Mouse (Mus musculus) heart, postnatal 14 days (tissue): ENCODE data around the gene Gabpa. TPM values are rescaled to one million over a fixed set of nuclear protein-coding genes. Genes with fewer than 3 reads are reported as not detected.

Experiments used
- DNase-seq, 2 experiments: peaks; one replicate each; pipeline ENCODE4 v3.0.0; 2021 to 2022
- intact Hi-C: fragments of 180-260 bp; cut with DNase I; formaldehyde crosslinking; loops from one replicate; pipeline ENCODE4 v1.15.1; 2025
- long read RNA-seq, 2 experiments: library from polyadenylated mRNA; stranded (forward); transcript quantifications; one replicate each; pipeline ENCODE4 v2.0.0; 2021
- total RNA-seq, 2 experiments: library from RNA; stranded (reverse); gene quantifications; 2 replicates each; pipeline ENCODE4 v1.2.3; 2021

Gabpa gene
- total RNA-seq = 10 to 100 TPM; 41.5 to 43.8 TPM
- long read RNA-seq, experiment 1, full-length matches to known transcripts = 26 of 30 reads
- long read RNA-seq, experiment 1, partial matches to known transcripts = 2 of 30 reads
- long read RNA-seq, experiment 1, other reads (novel, unspliced or antisense) = 2 of 30 reads
- long read RNA-seq, experiment 2, full-length matches to known transcripts = 40 of 42 reads
- long read RNA-seq, experiment 2, partial matches to known transcripts = 0 of 42 reads
- long read RNA-seq, experiment 2, other reads (novel, unspliced or antisense) = 2 of 42 reads

- intact Hi-C loops = loop anchor here (5.0 kb wide), 2 partner anchors 63 to 98 kb away; partner anchors contain the start of genes Jam2 and Mrpl39
- peak; percentile 89 to 90 for DNase-seq
Measured at GRCm38 (mm10) chr16:84834745-84835440, at the start of gene Gabpa. Gabpa (plus strand) TSS chr16:84834925.

DNA sequence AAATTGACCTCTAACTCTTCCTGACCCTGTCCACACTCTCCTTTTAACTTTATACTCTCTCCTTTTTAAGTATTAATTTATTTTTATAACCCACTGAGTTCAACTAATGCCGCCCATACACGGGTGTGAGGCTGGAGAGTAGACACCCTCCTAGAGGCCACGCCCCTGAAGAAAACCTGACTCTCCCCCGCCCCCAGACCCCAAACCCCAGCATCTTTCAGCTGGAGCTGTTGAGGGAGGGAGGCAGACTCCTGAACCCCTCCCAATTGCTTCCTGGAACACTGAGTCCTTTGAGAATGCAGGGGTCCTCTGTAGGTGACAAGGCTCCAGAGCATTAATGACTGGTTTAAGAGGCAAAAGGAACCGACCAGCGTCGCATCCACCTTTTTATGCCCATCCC, 49.8 kb upstream of the Gabpa start:
- no peak for DNase-seq
- intact Hi-C loops = no loop called here

DNA sequence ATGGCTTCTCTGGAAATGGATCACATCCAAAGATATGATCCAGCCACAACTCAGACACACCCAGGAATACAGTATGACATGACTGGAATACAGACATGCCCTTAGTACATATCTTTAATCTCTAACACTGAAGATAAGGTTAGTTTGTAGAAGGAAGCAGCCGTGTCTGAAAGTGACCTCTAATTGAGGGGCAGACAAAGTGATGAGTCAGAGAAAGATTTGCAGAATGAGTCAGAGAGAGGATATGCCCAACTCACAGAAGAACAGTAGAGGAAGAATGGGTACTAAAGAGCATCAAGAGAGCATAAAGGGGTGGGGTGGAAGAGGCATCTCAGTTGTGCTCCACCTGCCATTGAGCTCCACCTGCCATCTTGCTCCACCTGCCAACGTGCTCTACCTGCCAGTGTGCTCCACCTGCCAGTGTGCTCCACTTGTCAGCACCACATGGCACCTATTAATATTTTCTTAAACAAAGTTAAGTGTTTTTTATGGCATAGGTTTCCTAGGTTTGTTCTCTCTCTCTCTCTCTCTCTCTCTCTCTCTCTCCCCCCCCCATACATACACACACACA, 44.0 kb upstream of the Gabpa start:
- DNase-seq = no peak
- intact Hi-C loops = no loop called here

GRCm38 (mm10) chr16:84793401-84793800, 41.3 kb upstream of the Gabpa start:
- DNase-seq = no peak
- intact Hi-C loops = no loop called here

- intact Hi-C loops = no loop called here
- no peak for DNase-seq
Measured at GRCm38 (mm10) chr16:84795337-84795736, 39.4 kb upstream of the Gabpa start.

DNA sequence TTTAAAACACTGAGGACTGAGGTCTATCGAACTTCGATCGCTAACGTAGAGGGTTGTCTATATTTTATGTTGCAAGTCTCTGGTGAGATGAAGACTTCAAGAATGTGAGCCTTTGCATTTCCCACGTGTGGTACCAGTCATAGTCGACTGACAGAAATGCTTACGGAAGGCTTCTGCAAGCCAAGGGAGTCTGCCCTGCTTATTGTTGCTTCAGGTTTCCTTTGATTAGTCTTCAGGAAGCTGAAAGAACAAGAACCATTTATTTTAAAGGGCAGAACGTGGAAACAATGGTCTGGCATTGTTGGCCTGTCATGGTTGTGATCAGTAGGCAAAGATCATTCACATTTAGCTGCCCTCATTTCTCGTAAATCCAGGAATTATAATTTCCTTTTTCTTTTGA, 38.0 kb upstream of the Gabpa start:
- no peak for DNase-seq
- intact Hi-C loops = no loop called here

GRCm38 (mm10) chr16:84800038-84800437, 34.7 kb upstream of the Gabpa start:
- DNase-seq = no peak
- intact Hi-C loops = no loop called here

- DNase-seq = peak; percentile 73 to 79
- intact Hi-C loops = no loop called here
Measured at GRCm38 (mm10) chr16:84802217-84802616, 32.5 kb upstream of the Gabpa start.

- no peak for DNase-seq
- intact Hi-C loops = no loop called here
Measured at GRCm38 (mm10) chr16:84804866-84805265, 29.9 kb upstream of the Gabpa start.

- intact Hi-C loops = no loop called here
- DNase-seq = no peak
Measured at GRCm38 (mm10) chr16:84806175-84806574, 28.6 kb upstream of the Gabpa start.

DNA sequence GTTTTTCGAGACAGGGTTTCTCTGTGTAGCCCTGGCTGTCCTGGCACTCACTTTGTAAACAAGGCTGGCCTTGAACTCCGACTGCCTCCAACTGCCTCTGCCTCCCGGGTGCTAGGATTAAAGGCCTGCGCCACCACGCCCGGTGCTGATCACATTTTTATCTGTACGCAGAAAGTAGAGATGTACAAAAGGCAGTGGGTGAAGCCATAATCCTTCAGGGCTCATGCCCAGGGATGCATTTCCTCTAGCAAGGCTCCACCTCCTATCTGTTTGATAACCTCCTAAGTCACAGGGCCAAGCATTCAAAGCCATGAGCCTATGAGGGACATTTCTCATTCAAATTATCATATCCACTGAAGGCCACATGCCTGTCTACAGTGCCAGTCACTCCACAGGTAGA, 26.9 kb upstream of the Gabpa start:
- DNase-seq = no peak
- intact Hi-C loops = no loop called here

DNA sequence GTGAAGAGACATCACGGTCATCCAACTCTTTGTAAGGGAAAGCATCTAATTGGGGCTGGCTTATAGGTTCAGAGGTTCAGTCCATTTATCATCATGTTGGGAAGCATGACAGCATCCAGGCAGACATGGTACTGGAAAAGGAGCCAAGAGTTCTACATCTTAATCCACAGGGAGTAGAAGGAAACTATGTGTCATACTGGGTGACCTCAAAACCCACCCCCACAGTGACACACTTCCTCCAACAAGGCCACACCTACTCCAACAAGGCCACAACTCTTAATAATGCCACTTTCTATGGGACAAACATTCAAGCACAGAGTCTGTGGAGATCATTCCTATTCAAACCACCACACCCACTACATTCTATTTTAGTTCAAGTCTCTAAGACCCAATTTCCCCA, 24.5 kb upstream of the Gabpa start:
- DNase-seq = no peak
- intact Hi-C loops = no loop called here

GRCm38 (mm10) chr16:84813852-84814251, 20.9 kb upstream of the Gabpa start:
- intact Hi-C loops = no loop called here
- no peak for DNase-seq

GRCm38 (mm10) chr16:84814511-84814910, 20.2 kb upstream of the Gabpa start:
- intact Hi-C loops = no loop called here
- DNase-seq = no peak

GRCm38 (mm10) chr16:84817423-84817822, 17.3 kb upstream of the Gabpa start:
- intact Hi-C loops = loop anchor here (1.0 kb wide), 1 partner anchor 82 kb away; the partner anchor contains the start of gene Mrpl39
- peak in 1 of 2 experiments; percentile 50 for DNase-seq

DNA sequence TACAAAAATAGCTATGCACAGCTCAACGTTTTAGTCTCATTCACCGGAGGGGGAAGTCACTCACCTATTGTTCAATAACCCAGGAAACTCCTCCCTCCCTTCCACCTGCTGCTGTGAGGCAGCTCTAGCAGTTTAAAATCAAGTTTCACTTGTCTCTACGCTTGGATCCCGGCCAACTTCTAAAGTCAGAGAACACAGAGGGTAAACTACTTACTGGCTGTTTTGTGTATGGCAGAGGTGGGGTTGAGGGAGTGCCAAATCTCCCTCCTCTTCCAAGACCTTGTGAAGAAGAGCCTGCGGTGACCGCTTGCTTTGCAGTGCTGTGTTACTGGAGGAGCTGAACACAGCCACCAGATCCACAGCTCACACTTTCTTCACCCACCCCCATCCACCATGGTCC, 9.7 kb upstream of the Gabpa start:
- intact Hi-C loops = no loop called here
- DNase-seq = peak; percentile 69 to 73

GRCm38 (mm10) chr16:84831696-84832095, 3.0 kb upstream of the Gabpa start:
- intact Hi-C loops = loop anchor here (5.0 kb wide), 1 partner anchor 59 kb away; the partner anchor contains the start of gene Jam2

DNA sequence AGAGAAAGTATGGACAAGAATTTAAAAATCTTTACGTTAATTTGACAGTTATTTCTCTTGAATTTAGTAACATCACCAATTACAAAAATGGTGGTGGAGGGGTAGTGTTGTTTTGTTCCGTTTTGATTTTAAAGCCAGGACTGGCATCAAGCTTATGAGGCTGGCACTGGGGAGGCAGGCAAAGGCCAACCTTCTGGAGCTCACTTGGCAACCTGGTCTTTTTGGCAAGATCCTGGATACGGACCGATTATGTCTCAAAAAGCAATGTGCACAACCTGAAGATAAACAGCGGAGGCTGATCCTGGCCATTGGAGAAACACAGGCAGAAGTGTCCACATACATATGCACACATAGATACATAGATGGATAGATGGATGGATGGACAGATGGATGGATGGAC, 2.0 kb upstream of the Gabpa start:
- peak in 1 of 2 experiments; percentile 29 for DNase-seq

More at GRCm38 (mm10) chr16:84831696-84832095, 3.0 kb upstream of the Gabpa start:
- DNase-seq = no peak

DNA sequence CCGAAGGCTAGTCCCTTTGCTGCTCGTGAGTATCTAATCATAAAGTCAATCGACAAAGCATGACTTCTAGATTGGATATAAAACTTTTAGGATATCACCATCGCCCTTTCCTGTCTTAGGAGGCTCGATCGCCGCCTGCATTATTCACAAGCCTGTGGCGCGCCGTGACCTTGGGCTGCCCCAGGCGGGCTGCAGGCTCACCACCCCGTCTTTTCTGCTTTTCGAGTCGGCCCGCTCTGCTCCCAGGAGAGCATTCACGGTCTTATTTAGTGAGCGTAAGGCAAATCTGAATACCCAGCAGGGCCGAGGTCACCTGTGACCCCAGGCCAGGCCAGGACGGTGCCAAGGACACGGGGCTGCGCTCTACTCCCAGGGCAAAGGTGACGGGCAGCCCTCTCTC, 381 bp upstream of the Gabpa start:
- DNase-seq = no peak
- intact Hi-C loops = loop anchor here (5.0 kb wide), 1 partner anchor 62 kb away; the partner anchor contains the start of gene Jam2

More for the DNA sequence above, 2.0 kb upstream of the Gabpa start:
- intact Hi-C loops = loop anchor here (5.0 kb wide), 1 partner anchor 60 kb away; the partner anchor contains the start of gene Jam2

GRCm38 (mm10) chr16:84835441-84835822, 707 bp downstream of the Gabpa start, which contains the start of gene Atp5j:
Atp5j (minus strand) TSS chr16:84835625.
- intact Hi-C loops = loop anchor here (5.0 kb wide), 1 partner anchor 98 kb away; the partner anchor contains the start of gene Mrpl39
- peak; percentile 86 to 88 for DNase-seq
